Mouse (Mus musculus) intestine, postnatal 0 days (tissue): ENCODE measurements around the gene Hmgn1. TPM values are rescaled to one million over a fixed set of nuclear protein-coding genes. Genes with fewer than 3 reads are reported as not detected.
"Not testable (repeated sequence)": the region's sequence is repeated elsewhere in the genome, so short reads cannot be mapped to it uniquely, and the experiment has no call there.

Experiments
- ATAC-seq: fragments of 200-750 bp; cut with Nextera tagmentation; 2 replicates; pipeline ENCODE4 v1.8.0; 2017; ENCODE audit warnings: mild to moderate bottlenecking, moderate TSS enrichment, moderate library complexity
- H3K27ac ChIP-seq: fragments of 300-500 bp; sonication (generic); 2 replicates; pipeline ENCODE4 v1.5.1; 2014; ENCODE audit warnings: mild to moderate bottlenecking, low read depth, low read length, moderate library complexity
- H3K27me3 ChIP-seq: fragments of 300-500 bp; sonication (generic); replicated peaks from 2 replicates; pipeline ENCODE4 v1.6.1; 2014; ENCODE audit warnings: low read length, mixed read lengths; ENCODE audit not compliant: control insufficient read depth, insufficient read depth
- H3K36me3 ChIP-seq: fragments of 300-500 bp; sonication (generic); 2 replicates; pipeline ENCODE4 v1.6.1; 2014; ENCODE audit warnings: mild to moderate bottlenecking, moderate library complexity; ENCODE audit not compliant: control insufficient read depth, insufficient read depth
- H3K4me1 ChIP-seq: fragments of 300-500 bp; sonication (generic); replicated peaks from 2 replicates; pipeline ENCODE4 v1.6.1; 2014; ENCODE audit warnings: antibody characterized with exemption, low read length, mixed read lengths; ENCODE audit not compliant: control insufficient read depth, insufficient read depth
- H3K4me2 ChIP-seq: fragments of 300-500 bp; sonication (generic); replicated peaks from 2 replicates; pipeline ENCODE4 v1.6.1; 2014; ENCODE audit warnings: low read depth, mild to moderate bottlenecking, moderate library complexity
- H3K4me3 ChIP-seq: fragments of 300-500 bp; sonication (generic); 2 replicates; pipeline ENCODE4 v1.5.1; 2014; ENCODE audit warnings: low read depth, low read length
- H3K9ac ChIP-seq: fragments of 300-500 bp; sonication (generic); 2 replicates; pipeline ENCODE4 v1.6.1; 2014; ENCODE audit warnings: mild to moderate bottlenecking, low read depth, low read length
- H3K9me3 ChIP-seq: fragments of 300-500 bp; sonication (generic); 2 replicates; pipeline ENCODE4 v1.6.1; 2016; ENCODE audit warnings: mixed run types; ENCODE audit not compliant: control insufficient read depth
- CTCF ChIP-seq: sonication (generic); IDR thresholded peaks from 2 replicates; pipeline ENCODE4 v1.5.1; 2016; ENCODE audit warnings: low read depth, mild to moderate bottlenecking, control low read depth, antibody characterized with exemption, moderate library complexity
- WGBS: fragments of 180-500 bp; shearing (Covaris S2); extraction: QIAGEN DNeasy Blood & Tissue Kit; methylation state at CpG from one replicate; pipeline ENCODE4 v1.1.7; 2014; 5-methylcytosine and 5-hydroxymethylcytosine counted together
- polyA plus RNA-seq: library from polyadenylated mRNA; unstranded; fragments of >200 nt; fragmentation: Nextera tagmentation; extraction: Ambion mirVana; gene quantifications from 2 replicates; pipeline ENCODE4 v1.2.1, GENCODE M21; 2015

Gene Hmgn1
- polyA plus RNA-seq, 1 experiment from 2014 or later: 202 TPM

DNA sequence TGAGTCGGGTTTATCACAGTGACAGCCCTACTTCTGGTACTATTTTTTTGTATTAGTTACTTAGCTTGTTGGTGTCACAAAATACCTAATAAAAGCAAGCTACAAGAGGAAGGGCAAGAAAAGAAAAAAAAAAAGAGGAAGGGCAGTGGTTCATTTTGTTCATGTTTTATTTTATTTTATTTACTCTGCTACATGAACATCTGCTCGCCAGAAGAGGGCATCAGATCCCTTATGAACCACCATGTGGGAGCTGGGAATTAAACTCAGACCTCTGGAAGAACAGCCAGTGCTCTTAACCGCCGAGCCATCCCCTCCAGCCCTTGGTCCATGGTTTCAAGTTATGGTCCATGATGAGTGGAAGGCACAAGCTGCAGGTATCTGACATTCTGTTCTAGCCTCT lies 12.8 kb downstream of the Hmgn1 start:
- Histone ChIP-seq H3K9me3 (no peaks in the 10 kb centered on the region), H3K4me1 (no peaks in the 10 kb centered on the region), H3K27ac (no peak overlapping the region), H3K36me3 (no peaks in the 10 kb centered on the region), H3K4me2 (no peak overlapping the region), H3K9ac (no peak overlapping the region), H3K27me3 (no peaks in the 10 kb centered on the region), H3K4me3 (no peak overlapping the region)
- ATAC-seq: no peak
- WGBS: 56% methylated on average over 4 of the region's 4 CpGs
- peak; percentile 40 for TF ChIP-seq CTCF

DNA sequence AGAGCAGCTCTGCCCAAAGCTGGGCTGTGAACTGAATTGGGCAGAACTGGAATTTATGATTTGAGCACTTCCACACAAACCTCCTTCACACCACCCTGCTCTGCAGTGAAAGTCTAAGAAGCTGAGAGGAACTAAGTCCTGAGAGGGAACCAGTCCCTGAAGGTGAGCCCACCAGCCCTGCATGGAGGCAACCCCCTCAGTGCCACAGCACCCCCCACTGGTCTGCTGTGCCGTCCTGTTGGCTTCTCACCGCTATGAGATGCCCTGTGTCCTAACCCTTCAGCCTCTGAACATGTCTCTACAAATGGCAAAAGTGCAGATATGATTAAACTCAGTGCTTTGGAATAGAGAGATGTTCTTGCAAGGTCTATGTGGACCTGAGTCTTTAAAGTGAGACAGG lies 14.8 kb downstream of the Hmgn1 start:
- no peaks in the 10 kb centered on the region for H3K4me1 ChIP-seq
- ATAC-seq: no peak
- TF ChIP-seq CTCF: no peak
- H3K9ac ChIP-seq: no peak overlapping the region
- H3K27me3 ChIP-seq: no peaks in the 10 kb centered on the region
- H3K4me2 ChIP-seq: no peak overlapping the region
- H3K27ac ChIP-seq: no peak overlapping the region
- 56% methylated on average over 2 of the region's 2 CpGs for WGBS
- H3K4me3 ChIP-seq: no peak overlapping the region
- H3K9me3 ChIP-seq: no peaks in the 10 kb centered on the region
- H3K36me3 ChIP-seq: no peaks in the 10 kb centered on the region

DNA sequence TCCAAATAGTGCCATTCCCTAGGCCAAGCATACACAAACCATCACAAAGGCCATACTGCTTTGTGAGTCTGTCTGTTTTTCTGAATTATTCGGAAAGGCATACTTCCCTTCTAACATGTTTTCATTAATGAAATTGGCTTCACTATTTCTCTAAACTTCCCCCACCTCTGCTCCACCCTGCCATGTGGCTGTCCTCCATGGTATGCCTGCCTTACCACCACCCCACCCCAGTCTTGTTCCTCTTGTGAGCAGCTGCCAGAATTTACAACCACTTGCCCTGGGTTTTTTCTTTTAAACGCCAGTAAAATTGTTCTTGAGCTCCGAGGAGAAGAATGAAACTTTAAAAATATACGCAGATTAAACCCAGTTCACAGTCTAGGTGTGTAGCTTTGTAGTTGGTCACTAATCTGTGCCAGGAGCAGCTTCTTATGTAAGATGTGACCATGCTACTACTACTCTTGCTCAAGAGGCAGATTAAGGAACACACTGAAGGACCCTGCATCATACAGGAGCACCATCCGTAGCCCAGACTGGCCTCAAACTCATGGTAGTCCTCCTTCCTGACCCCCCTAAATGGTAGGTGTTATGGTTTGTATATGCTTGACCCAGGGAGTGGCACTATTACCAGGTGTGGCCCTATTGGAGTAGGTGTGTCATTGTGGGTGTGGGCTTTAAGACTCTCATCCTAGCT lies 16.7 kb downstream of the Hmgn1 start:
- ATAC-seq: no peak
- WGBS: 78% methylated on average over 5 of the region's 5 CpGs
- Histone ChIP-seq H3K36me3 (no peaks in the 10 kb centered on the region), H3K27ac (no peak overlapping the region), H3K9me3 (no peaks in the 10 kb centered on the region), H3K4me1 (no peaks in the 10 kb centered on the region), H3K4me2 (no peak overlapping the region), H3K4me3 (no peak overlapping the region), H3K9ac (no peak overlapping the region), H3K27me3 (no peaks in the 10 kb centered on the region)
- no peak for TF ChIP-seq CTCF

DNA sequence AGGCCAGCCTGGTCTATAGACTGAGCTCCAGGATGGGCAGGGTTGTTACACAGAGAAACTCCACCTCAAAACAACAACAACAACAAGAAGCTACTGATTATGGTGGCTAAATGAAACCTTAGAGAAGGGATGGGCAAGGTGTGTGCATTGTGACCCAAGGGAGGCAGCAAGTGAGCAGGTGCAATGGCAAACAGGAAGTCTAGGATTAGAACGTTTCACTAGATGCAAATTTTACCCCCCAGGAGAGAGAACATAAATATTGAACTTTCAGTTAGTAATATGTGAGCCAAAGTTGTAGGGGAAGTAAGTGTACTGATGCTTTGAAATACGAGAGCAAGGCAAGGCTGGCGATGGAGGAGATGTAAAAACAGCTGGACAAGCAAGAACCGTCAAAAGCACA lies 17.9 kb downstream of the Hmgn1 start:
- no peak for ATAC-seq
- no peak for TF ChIP-seq CTCF
- no peak overlapping the region for H3K4me3 ChIP-seq
- H3K4me1 ChIP-seq: no peaks in the 10 kb centered on the region
- no peak overlapping the region for H3K9ac ChIP-seq
- H3K9me3 ChIP-seq: no peaks in the 10 kb centered on the region
- 59% methylated on average over 4 of the region's 4 CpGs for WGBS
- H3K27me3 ChIP-seq: no peaks in the 10 kb centered on the region
- H3K36me3 ChIP-seq: no peaks in the 10 kb centered on the region
- H3K27ac ChIP-seq: no peak overlapping the region
- no peak overlapping the region for H3K4me2 ChIP-seq

DNA sequence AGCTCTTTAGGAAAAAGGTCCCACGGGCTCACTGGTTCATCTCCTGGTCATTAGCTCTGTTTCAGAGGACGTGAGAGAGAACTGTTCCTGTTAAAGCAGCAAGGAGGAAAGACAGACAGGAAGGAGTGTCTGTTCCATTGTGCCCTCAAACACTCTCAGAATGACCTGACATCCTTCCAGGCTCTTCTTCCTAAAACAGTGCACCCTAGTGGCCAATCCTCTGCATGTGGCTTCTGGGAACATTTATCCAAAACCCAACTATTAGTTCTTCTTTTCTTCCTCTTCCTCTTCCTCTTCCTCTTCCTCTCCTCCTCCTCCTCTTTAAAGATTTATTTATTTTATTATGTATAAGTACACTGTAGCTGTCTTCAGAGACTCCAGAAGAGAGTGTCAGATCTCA lies 24.5 kb downstream of the Hmgn1 start:
- no peaks in the 10 kb centered on the region for H3K4me1 ChIP-seq
- H3K9me3 ChIP-seq: no peaks in the 10 kb centered on the region
- no peak overlapping the region for H3K27ac ChIP-seq
- H3K4me2 ChIP-seq: no peak overlapping the region
- peak; percentile 69 for TF ChIP-seq CTCF
- no peak for ATAC-seq
- H3K9ac ChIP-seq: no peak overlapping the region
- H3K27me3 ChIP-seq: no peaks in the 10 kb centered on the region
- WGBS: 50% methylated on average over 2 of the region's 2 CpGs
- H3K36me3 ChIP-seq: no peaks in the 10 kb centered on the region
- no peak overlapping the region for H3K4me3 ChIP-seq

DNA sequence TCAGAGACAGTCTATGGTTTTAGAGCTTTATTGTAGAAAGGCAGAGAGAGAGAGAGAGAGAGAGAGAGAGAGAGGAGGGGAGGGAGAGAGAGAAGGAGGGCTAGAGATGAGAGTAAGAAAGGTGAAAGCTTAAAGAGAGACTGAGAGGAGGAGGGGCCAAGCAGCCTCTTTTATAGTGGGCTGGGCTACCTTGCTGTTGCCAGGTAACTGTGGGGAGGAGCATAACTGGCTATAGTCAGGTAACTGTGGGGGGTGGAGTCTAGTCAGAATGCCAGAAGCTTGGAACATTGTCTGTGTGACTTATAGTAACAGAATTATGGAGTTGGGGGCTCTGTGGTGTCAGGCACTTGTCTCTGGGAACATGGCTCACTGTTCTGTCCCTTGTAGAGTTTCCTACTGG lies 29.7 kb downstream of the Hmgn1 start:
- H3K9me3 ChIP-seq, H3K4me2 ChIP-seq, ATAC-seq: not testable (repeated sequence)

DNA sequence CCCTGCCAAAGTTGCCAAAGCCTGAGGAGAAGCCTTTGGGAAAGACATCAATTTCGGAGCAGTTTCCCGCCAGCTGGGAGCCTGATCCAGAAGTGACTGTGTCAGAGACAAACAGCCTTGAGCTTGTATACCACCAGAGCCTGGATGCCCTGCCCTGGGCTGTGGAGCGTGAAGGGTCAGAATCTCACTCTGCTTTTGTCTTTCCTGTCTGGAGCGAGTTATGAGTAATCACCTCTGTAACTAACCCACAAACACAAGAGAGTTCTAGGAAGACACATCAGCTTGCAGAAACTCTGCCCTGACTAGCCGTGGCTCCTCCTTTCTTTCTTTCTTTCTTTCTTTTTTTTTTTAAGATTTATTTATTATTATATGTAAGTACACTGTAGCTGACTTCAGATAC lies 31.6 kb downstream of the Hmgn1 start:
- Histone ChIP-seq H3K27me3 (no peaks in the 10 kb centered on the region), H3K36me3 (no peaks in the 10 kb centered on the region), H3K4me2 (no peak overlapping the region), H3K4me1 (no peaks in the 10 kb centered on the region), H3K9me3 (no peaks in the 10 kb centered on the region), H3K27ac (no peak overlapping the region), H3K9ac (no peak overlapping the region), H3K4me3 (no peak overlapping the region)
- WGBS: 86% methylated on average over 5 of the region's 5 CpGs
- TF ChIP-seq CTCF: no peak
- ATAC-seq: no peak

More for the DNA sequence above, 29.7 kb downstream of the Hmgn1 start:
- not testable (repeated sequence) for H3K4me3 ChIP-seq, H3K4me1 ChIP-seq, H3K36me3 ChIP-seq, H3K9ac ChIP-seq, H3K27ac ChIP-seq, H3K27me3 ChIP-seq
